Mouse (Mus musculus): ENCODE data around the gene Tbx6.
"Not testable (repeated sequence)": the region's sequence is repeated elsewhere in the genome, so short reads cannot be mapped to it uniquely, and the experiment has no call there.

The Tbx6 gene

DNA sequence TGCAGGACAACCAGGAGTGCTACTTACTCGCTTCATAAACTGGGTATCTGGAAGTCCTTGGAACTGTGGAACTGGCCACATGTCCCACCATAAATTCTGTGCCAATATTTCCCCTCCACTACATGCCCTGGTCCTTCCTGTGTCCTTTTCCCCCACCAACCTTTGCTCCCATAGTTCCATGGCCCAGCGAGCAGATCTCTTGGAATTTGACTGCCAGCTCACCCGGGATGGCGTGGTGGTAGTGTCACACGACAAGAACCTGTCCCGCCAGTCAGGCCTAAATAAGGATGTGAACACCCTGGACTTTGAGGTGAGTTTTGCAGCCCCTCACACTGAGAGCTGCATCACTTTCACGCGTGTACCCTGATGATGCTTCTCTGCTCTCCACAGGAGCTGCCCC is 14.3 kb upstream of the Tbx6 start:
- no peak for DNase-seq (ENCODE audit: inconsistent ontology term)

GRCm38 (mm10) chr7:126770784-126771183 is 10.5 kb upstream of the Tbx6 start:
- no peak for DNase-seq (ENCODE audit: inconsistent ontology term)

DNA sequence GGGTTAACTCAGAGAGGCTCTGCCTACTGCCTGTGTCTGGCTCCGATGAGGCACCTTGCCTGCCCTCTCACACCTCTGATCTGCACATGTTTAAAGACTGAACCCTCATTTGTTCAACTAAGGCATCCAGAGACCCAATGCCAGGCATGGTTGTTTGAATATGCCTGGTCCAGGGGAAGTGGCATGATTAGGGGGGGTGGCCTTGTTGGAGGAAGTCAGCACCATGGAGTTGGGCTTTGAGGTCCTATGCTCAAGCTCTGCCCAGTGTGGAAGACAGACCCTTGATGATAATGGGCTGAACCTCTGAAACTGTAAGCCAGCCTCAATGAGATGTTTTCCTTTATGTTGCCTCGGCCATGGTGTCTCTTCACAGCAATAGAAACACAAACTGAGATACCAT is 7.9 kb upstream of the Tbx6 start:
- no peak for DNase-seq (ENCODE audit: inconsistent ontology term)

DNA sequence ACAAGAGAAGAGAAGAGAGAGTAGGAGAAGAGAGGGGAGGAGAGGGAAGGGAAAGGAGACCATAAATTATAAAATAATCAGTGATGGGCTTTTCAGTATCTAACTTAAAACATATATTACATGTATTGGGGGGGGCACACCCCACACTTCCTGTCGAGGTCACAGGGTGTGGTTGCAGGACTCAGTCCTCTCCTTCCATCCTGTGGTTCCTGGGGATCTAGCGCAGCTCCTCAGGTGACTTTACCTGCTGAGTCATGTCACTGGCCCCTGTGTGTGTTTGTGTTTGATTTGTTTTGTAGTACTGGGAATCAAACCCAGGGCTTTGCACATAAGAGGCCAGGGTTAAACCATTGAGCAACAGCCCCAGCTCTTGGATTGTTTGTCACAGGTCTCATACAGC is 6.8 kb upstream of the Tbx6 start:
- DNase-seq (ENCODE audit: inconsistent ontology term): no peak

DNA sequence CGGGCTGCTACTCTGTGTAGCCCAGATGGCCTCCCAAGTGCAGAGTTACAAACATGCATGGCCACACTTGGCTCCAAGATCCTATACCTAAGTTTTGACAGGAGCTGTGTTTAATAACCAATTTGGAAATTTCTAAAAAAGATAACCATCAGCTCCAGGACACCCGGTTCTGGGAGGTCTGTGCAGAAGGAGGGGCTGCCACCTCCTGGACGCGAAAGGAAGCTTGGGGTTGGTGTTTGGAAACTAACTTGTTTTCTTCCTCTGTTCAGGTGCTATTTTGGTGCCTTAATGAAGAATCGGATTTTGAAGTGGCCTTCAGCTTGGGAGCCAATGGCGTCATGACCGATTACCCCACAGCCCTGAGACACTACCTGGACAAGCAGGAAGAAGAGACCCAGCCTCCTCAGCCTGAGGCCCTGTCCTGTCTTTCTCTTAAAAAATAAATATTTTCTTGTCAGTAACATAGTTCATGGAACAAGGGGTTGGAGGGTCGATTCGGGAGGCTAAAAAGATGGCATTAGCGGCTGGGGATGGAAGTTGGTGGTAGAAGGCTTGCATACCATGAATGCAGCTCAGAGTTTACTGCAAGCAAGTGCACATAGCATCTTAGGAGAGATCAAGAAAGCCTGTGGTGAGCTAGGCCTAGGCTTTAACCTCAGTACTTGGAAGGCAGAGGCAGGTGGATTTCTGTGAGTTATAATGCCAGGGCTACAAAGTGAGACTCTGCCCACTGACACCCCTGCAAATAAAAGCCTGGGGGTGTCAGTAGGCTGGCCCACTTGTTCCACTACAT is 5.9 kb upstream of the Tbx6 start:
- no peak for DNase-seq (ENCODE audit: inconsistent ontology term)

- DNase-seq (ENCODE audit: inconsistent ontology term): no peak
These were observed 5.4 kb upstream of the Tbx6 start for GRCm38 (mm10) chr7:126775978-126776234.

DNA sequence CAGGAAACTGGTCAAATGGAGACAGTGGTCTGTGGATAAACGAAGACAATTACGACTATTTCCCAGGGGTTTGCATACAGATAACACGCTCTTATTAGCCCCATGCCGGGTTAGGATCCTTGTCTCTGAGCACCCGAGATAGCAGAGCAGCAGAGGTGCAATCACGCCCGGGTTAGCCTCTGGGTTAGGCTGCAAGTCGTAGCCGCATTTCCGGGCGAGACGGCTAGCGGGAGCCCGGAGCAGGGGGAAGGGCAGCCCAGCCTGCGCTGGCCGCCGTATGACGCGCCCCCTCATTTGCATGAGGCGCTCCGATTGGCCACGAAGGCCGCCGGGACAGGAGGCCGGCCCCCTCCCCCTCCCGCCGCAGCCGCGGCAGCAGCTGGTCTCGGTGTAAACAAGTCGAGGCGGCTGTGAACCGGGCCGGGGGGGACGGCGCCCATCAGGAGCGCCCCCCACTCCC is 4.7 kb upstream of the Tbx6 start, which contains the start of gene Ypel3:
TSS of gene Ypel3 (plus strand) at position 358 of the 460 bp plus-strand sequence.
- peak; percentile 95 for DNase-seq (ENCODE audit: inconsistent ontology term)

DNA sequence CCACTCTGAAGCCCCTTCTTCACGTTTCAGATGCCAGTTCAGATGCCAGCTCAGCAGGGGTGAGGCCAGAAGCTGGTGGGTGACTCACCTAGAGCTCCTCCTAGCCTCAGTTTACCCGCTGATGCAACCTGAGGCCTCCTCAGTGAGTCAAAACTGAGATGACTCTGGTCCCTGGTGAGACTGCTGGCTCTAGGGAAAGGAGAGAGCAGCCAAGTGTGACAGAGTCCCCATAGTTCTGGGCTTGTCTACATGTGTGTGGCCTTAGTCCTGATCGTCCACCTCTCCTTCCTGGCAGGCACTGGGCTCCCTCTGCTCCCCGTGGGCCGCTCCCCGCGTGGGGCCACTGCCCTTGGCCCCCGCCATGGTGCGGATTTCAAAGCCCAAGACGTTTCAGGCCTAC is 3.8 kb upstream of the Tbx6 start:
- DNase-seq (ENCODE audit: inconsistent ontology term): no peak

- DNase-seq (ENCODE audit: inconsistent ontology term): no peak
These were observed 3.1 kb upstream of the Tbx6 start for GRCm38 (mm10) chr7:126778147-126778546.

DNA sequence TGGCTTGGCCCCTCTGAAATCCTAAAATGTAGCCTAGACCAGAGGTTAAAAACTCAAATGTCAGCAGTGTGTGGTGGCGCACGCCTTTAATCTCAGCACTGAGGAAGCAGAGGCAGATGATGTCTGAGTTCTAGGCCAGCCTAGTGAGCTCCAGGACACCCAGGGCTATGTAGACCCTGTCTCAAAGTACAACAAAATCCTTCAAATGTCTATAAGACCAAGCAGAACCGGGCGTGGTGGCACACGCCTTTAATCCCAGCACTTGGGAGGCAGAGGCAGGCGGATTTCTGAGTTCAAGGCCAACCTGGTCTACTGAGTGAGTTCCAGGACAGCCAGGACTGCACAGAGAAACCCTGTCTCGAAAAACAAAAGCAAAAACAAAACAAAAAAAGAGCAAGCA is 2.2 kb upstream of the Tbx6 start:
- not testable (repeated sequence) for DNase-seq (ENCODE audit: inconsistent ontology term)

DNA sequence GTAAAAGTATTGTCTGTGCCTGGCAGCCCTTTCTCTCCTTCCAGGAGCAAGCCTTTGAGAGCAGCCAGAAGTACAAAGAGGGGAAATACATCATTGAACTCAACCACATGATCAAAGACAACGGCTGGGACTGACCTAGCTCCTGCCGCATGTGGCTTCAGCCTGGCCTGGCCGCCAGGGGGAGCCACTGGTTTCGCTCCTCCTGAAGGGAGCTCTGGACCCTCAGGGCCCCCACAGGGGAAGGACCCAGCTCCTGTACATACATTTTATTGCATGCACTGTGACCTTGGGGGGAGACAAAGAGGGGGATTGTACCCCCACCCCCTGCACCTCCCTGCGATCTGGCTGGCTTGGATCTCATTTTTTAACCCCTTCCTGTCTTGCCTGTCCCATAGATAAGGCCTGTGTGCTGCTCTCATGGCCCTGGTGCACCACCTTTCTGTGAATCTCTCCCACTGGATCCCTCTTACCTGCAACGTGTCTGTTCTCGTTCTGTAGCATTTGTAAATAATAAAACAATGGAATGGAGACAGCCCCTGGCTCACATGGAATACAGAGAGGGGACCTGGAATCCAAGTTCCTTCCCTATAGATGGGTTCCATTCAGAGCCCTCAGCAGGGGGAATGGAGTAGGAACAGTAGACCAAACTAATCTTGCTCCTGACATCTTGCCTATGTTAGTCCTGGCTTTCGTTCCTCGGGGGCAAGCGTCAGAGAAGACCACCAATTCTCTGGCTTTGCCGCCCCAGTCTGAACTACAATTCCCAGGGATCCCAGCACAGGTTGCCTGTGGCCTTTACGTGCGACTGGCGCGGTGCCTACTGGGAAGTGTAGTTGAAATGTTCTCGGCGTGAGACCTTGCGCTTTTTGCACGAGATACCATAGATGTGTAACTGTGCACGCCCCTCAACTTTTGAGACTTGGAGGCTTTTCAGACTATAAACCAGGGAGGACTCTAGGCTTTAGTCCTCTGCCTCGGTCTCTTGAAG is 1.0 kb upstream of the Tbx6 start:
- DNase-seq (ENCODE audit: inconsistent ontology term): peak; percentile 87

DNA sequence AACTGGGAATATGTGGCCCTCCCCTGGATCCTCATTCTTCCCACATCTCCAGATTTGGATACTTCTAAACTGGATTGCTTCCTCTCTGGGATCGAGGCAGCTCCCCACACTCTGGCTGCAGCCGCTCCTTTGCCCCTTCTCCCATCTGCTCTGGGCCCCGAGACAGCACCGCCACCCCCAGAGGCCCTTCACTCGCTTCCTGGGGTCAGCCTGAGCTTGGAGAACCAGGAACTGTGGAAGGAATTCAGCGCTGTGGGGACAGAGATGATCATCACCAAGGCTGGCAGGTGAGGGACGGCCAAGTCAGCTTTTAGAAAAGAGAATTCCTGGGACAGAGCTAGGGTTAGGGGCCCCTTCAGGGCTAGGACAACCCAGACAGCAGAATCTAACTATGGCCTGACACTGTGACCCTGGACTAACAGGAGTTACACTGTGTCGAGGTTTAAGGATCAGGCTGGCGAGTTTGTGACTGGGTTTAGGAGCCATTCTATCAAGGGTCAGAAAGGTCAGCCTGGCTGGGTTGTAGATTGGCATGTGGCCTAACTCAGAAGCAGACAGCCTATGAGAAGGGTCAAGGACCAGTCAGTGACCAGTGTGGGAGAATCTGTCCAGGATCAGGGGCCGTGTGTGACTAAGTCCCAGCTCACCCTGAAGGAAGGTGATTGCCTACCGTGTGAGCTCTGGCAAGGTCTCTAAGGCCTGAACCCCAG is 533 bp downstream of the Tbx6 start:
- no peak for DNase-seq (ENCODE audit: inconsistent ontology term)

DNA sequence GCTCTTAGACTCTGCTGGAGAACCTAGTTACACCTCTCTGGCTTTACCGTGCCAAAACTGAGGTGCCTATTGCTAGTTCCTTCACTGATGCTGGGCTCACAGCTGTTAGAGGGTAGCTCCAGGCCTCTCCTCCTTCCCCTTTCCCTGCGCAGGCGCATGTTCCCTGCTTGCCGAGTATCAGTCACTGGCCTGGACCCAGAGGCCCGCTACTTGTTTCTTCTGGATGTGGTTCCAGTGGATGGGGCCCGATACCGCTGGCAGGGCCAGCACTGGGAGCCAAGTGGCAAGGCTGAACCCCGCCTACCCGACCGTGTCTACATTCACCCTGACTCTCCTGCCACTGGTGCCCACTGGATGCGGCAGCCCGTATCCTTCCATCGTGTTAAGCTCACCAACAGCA is 1.4 kb downstream of the Tbx6 start:
- no peak for DNase-seq (ENCODE audit: inconsistent ontology term)

DNA sequence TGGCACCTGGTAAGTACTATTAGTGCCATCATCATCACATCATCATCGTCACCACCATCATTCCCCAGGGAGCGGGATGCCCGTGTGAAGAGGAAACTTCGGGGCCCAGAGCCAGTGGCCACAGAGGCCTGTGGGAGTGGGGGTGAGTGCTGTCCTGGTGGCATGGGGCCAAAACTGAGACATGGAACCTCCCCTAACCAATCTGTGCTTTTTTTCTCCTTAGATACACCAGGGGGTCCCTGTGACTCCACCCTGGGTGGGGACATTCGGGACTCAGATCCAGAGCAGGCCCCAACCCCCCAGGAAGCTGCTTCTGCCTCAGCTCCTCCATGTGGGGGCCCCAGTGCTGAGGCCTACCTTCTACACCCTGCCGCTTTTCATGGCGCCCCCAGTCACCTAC is 3.2 kb downstream of the Tbx6 start:
- no peak for DNase-seq (ENCODE audit: inconsistent ontology term)

DNA sequence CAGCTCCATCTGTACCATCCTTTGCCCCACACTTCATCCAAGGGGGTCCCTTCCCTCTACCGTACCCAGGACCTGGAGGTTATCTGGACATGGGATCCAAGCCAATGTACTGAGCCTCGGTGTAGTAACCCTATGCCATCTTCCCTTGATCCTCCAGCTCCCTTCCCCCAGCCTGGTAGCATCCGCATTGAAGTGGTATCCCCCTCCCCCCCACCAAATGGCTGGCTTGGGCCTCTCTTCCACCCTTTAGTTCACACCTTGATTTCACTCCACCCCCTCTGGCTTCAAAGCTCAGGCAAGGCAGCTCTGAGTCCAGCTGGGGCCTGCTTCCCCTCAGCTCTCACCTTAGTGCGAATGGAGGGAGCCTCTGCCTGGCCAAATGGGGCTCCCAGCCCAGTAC is 3.8 kb downstream of the Tbx6 start:
- DNase-seq (ENCODE audit: inconsistent ontology term): no peak

DNA sequence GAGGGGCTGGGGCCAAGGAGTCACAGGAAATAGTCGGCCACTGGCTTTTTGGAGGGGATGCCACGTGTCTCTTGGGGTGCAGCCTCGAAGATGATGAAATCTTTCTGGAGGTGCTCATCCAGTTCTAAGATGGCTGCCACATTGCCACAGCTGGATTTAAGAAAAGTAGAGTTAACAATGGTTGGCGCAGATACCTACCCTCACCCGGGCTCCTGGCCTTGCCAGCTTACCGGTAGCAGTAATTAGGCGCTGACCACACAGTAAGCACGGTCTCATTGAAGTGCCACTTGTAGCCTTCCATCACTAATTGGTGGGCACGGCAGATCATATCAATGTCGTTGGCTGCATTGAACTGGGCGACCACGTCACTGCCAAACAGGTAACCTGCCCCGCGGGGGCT is 4.9 kb downstream of the Tbx6 start:
- DNase-seq (ENCODE audit: inconsistent ontology term): no peak

DNA sequence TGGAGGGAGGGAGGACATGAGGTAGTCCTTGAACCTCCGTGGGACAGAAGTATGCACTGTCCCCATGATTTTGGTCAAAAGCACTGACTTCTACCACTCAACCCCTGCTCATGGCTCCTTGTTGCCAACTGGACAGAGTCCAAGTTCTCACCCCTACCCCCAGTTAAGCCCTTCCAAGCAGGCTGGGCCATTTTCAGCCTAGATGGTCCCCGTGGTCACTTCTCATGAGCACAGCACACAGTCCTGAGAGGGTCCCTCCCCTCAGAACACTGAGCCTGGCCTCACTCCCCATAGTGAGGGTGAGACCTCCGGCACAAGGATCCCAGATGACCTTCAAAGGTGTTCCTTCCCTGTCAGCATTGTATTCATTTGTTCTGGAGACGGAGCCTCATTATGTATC is 7.9 kb downstream of the Tbx6 start:
- no peak for DNase-seq (ENCODE audit: inconsistent ontology term)

GRCm38 (mm10) chr7:126791851-126792720 is 10.8 kb downstream of the Tbx6 start, which contains the start of gene Ppp4c:
TSS of gene Ppp4c (minus strand) at chr7:126792496.
- DNase-seq (ENCODE audit: inconsistent ontology term): peak; percentile 98

DNA sequence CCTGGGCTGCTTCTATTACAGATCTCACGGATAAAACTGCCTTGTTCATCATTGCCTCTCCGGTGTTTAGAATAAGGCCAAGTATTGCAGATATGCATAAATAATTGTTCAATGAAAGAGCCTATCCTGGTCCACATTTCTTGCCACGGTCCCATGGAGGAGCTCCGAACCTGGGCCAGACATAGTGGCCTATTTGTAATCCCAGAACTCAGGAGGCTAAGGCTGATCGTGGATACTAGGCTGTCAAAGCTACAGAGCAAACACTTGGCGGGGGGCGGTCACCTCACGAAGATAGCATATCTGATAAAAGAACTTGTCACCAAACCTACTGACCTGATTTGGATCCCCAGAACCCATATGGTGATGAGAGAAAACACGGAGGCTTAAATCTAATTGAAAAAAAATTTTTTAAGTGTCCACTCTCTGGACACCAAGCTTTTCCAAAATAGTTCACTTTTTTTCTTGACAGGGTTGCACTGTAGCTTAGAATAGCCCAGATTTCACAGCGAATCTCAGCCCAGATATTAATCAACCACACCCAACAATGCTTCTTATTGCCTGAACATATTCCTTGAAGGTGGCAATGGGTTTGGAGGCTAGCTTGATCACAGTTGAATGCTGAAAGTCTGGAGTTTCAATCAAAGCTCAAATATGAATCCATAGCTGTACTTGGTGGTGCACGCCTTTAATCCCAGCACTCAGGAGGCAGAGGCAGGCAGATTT is 11.6 kb downstream of the Tbx6 start:
- no peak for DNase-seq (ENCODE audit: inconsistent ontology term)

DNA sequence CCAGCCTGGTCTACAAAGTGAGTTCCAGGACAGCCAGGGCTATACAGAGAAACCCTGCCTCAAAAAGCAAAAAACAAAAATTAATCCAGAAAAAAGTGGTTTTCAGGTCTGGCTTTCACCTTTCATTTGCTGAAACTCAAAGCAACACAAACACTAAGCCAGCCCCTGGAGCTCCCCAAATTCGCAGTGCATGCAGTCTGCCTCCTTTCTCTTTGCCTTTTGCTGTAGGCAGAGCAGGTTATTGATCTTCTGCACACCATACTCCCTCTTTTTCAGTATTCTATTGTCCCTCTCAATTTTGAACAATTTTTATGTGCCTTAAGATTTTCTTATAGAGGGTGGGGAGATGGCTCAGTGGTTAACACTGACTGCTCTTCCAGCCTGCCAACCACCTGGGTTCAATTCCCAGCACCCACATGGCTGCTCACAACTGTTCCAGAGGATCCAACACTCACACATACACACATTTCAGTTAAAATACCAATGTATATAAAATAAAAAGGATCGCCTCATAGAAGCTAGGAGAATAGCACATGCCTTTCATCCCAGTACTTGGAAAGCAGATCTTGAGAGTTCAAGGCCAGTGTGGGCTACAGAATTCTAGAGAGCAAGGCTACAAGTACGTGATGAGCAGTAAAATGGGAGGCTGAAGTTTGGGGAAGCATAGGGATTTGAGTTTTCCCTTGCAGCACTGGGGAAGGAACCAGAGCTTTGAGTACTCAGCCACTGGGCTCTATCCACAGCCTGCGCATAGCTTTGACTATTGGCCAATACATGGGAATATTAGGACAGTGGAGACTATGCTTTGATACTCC is 12.4 kb downstream of the Tbx6 start:
- no peak for DNase-seq (ENCODE audit: inconsistent ontology term)
